In the genomic region with DNA sequence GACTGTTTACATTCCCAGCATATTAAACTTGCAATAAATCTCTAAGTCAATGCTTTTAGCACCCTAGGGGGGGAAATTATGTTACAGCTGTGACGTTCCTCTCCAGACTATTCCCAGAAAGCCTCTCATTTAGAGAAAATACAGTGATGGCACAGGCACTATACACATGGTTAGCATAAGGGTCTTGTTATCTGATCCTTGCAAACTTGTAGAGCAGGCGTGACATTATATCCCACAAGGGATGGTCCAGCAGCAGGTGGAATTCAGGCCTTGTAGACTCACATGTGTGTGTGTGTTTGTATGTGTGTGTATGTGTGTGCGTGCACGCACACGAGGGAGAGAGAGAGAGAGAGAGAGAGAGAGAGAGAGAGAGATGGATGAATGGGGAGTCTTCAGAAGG, we compare ENCODE assay signal across 20 mouse cellular contexts.
"Had no signal": no experiment of that assay in that cellular context is flagged by ENCODE, and none has a peak within 500 bp of the region (broad histone marks: within the 10 kb centered on the region; RNA-seq: fewer than 3 reads in every experiment).

No protein-coding gene starts in this region.

- H3K4me1 ChIP-seq: midbrain, embryonic 12.5 days; midbrain, embryonic 15.5 days had no signal

- DNase-seq: kidney, adult 18-20 months; kidney, adult 9 months; kidney, postnatal 10 days; kidney, postnatal 4 days; left cerebral cortex, postnatal 4 days; liver, postnatal 0 days; lung, embryonic 14.5 days; right cerebral cortex, adult 18-20 months; right cerebral cortex, postnatal 25 days; spleen, adult 18-20 months; thymus, postnatal 25 days had no signal

- H3K36me3 ChIP-seq: limb, embryonic 15.5 days; midbrain, embryonic 12.5 days; midbrain, embryonic 15.5 days; stomach, embryonic 15.5 days had no signal

- H3K4me2 ChIP-seq: limb, embryonic 15.5 days; liver, embryonic 11.5 days; lung, embryonic 14.5 days; midbrain, embryonic 12.5 days; midbrain, embryonic 15.5 days; stomach, embryonic 15.5 days had no signal

- ATAC-seq: liver, postnatal 0 days; lung, postnatal 0 days; midbrain, embryonic 15.5 days had no signal

- H3K27me3 ChIP-seq: limb, embryonic 15.5 days; midbrain, embryonic 12.5 days; midbrain, embryonic 15.5 days; stomach, embryonic 15.5 days had no signal

- H3K9ac ChIP-seq: limb, embryonic 15.5 days; liver, embryonic 14.5 days; liver, postnatal 0 days; lung, embryonic 14.5 days; midbrain, embryonic 12.5 days; midbrain, embryonic 15.5 days; stomach, embryonic 15.5 days had no signal

- H3K27ac ChIP-seq: limb, embryonic 15.5 days; liver, embryonic 14.5 days; macrophage; midbrain, embryonic 12.5 days; midbrain, embryonic 15.5 days; stomach, embryonic 15.5 days had no signal

- H3K9me3 ChIP-seq: limb, embryonic 15.5 days; midbrain, embryonic 12.5 days; midbrain, embryonic 15.5 days; stomach, embryonic 15.5 days had no signal

- H3K4me3 ChIP-seq: limb, embryonic 15.5 days; midbrain, embryonic 12.5 days; midbrain, embryonic 15.5 days; myocyte; stomach, embryonic 15.5 days had no signal
